Mouse (Mus musculus): ENCODE measurements around the gene Olfr201. TPM values are rescaled to one million over a fixed set of nuclear protein-coding genes. Genes with fewer than 3 reads are reported as not detected.
"Not testable (repeated sequence)": the region's sequence is repeated elsewhere in the genome, so short reads cannot be mapped to it uniquely, and the experiment has no call there.

Gene Olfr201
- polyA plus RNA-seq (2011; ENCODE audit: insufficient read depth, insufficient read length, low read depth, missing spikeins): not detected in 2 replicates

GRCm38 (mm10) chr16:59272532-59272931 is at the start of gene Olfr201:
Gene Olfr201 (minus strand): TSS chr16:59272632.
- H3K4me1 ChIP-seq (ENCODE audit: control insufficient read depth, insufficient read depth, low read length); H3K4me3 ChIP-seq (ENCODE audit: low read depth, low read length); H3K36me3 ChIP-seq (ENCODE audit: control insufficient read depth, insufficient read depth, low read length, poor library complexity, severe bottlenecking); H3K27me3 ChIP-seq (ENCODE audit: control insufficient read depth, insufficient read depth, low read length, poor library complexity, severe bottlenecking); H3K9ac ChIP-seq (ENCODE audit: low read depth, poor library complexity, severe bottlenecking); H3K27ac ChIP-seq (ENCODE audit: insufficient read depth, low read length); H3K9me3 ChIP-seq (replicated peaks; ENCODE audit: control insufficient read depth, insufficient read depth, low read length, poor library complexity, severe bottlenecking): not testable (repeated sequence)

DNA sequence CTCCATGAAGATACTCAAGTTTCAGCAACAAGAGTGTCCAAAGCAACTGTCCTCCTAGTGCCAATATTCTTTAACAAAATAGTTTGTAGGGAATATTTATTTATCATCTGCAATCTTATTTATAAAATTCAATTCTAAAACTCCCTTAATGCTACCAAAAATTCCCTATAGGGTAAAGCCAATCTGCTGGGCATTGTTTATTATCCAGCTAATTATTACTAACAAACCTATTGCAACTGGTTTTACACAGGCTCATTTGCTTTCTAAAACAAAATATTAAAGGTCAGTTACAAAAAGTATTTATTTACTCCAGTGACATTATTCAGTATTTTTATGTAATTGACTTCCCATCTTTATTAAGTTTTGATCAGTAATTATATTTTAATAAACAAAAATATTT is 45.7 kb upstream of the Olfr201 start, which contains the start of gene Olfr204:
TSS of gene Olfr204 (minus strand) at position 101 of the 400 bp plus-strand sequence.
- no peak within 1 kb of the TSS for H3K27ac ChIP-seq (ENCODE audit: insufficient read depth, low read length)
- no peak within 1 kb of the TSS for H3K4me3 ChIP-seq (ENCODE audit: low read depth, low read length)
- no peaks in the 10 kb centered on the region for H3K4me1 ChIP-seq (ENCODE audit: control insufficient read depth, insufficient read depth, low read length)
- H3K9ac ChIP-seq (ENCODE audit: low read depth, poor library complexity, severe bottlenecking): no peak within 1 kb of the TSS
- no peaks in the 10 kb centered on the region for H3K36me3 ChIP-seq (ENCODE audit: control insufficient read depth, insufficient read depth, low read length, poor library complexity, severe bottlenecking)
- H3K27me3 ChIP-seq (ENCODE audit: control insufficient read depth, insufficient read depth, low read length, poor library complexity, severe bottlenecking): no peaks in the 10 kb centered on the region
- no peaks in the 10 kb centered on the region for H3K9me3 ChIP-seq (replicated peaks; ENCODE audit: control insufficient read depth, insufficient read depth, low read length, poor library complexity, severe bottlenecking)
- TF ChIP-seq POLR2A (IDR thresholded peaks at IDR 0.05; ENCODE audit: insufficient read depth, low read length): no peak
- TF ChIP-seq CTCF (IDR thresholded peaks at IDR 0.05; ENCODE audit: low read depth, low read length): no peak
- no peak for TF ChIP-seq EP300 (IDR thresholded peaks at IDR 0.05; ENCODE audit: insufficient read depth, low read depth, low read length)

DNA sequence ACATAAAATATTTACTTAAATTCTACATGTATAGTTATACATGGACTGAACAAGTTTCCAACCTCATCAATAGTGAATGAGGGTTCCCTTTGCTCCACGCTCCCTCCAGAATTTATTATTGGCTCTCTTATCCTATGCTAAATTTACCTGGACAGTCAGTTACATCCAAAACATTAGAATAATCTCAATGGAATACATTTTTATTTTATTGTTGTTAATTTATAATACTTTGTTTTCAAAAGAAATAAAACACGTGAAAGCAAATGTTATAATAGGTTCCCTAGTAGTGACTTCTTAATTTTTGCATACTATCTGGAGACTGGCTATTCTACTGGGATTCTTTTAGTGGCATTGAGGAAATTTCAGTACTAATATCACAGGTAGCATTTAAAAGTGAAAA is 26.1 kb upstream of the Olfr201 start, which contains the start of gene Olfr203:
TSS of gene Olfr203 (plus strand) at position 301 of the 400 bp plus-strand sequence.
- H3K9ac ChIP-seq (ENCODE audit: low read depth, poor library complexity, severe bottlenecking): no peak within 1 kb of the TSS
- H3K4me3 ChIP-seq (ENCODE audit: low read depth, low read length): no peak within 1 kb of the TSS
- TF ChIP-seq CTCF (IDR thresholded peaks at IDR 0.05; ENCODE audit: low read depth, low read length) (no peak), EP300 (IDR thresholded peaks at IDR 0.05; ENCODE audit: insufficient read depth, low read depth, low read length) (no peak), POLR2A (IDR thresholded peaks at IDR 0.05; ENCODE audit: insufficient read depth, low read length) (no peak)
- no peaks in the 10 kb centered on the region for H3K27me3 ChIP-seq (ENCODE audit: control insufficient read depth, insufficient read depth, low read length, poor library complexity, severe bottlenecking)
- H3K4me1 ChIP-seq (ENCODE audit: control insufficient read depth, insufficient read depth, low read length): no peaks in the 10 kb centered on the region
- H3K36me3 ChIP-seq (ENCODE audit: control insufficient read depth, insufficient read depth, low read length, poor library complexity, severe bottlenecking): no peaks in the 10 kb centered on the region
- H3K27ac ChIP-seq (ENCODE audit: insufficient read depth, low read length): no peak within 1 kb of the TSS
- no peaks in the 10 kb centered on the region for H3K9me3 ChIP-seq (replicated peaks; ENCODE audit: control insufficient read depth, insufficient read depth, low read length, poor library complexity, severe bottlenecking)

- not testable (repeated sequence) for H3K9me3 ChIP-seq (replicated peaks; ENCODE audit: control insufficient read depth, insufficient read depth, low read length, poor library complexity, severe bottlenecking)
Measured at GRCm38 (mm10) chr16:59287576-59287975, 15.1 kb upstream of the Olfr201 start.

DNA sequence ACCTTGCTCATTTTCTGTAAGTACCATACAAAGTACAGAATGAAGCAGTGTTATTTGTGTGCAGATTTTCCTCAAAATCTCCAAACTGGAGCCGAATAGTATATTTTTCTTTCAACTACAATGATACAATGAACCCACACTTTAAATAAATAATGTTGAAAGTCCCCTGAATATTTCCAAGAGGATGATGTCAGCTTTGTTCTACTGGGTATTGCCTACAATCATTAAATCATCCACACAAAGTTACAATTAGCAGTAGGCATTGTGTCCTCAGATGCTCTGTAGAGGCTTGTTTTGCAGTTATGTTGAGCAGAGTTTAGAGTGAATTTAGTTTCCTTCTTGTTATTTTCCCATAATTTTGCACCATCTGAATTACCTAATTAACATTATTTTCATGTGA is 14.3 kb upstream of the Olfr201 start, which contains the start of gene Olfr202:
TSS of gene Olfr202 (minus strand) at position 101 of the 400 bp plus-strand sequence.
- Histone ChIP-seq H3K27me3 (ENCODE audit: control insufficient read depth, insufficient read depth, low read length, poor library complexity, severe bottlenecking) (no peaks in the 10 kb centered on the region), H3K9me3 (replicated peaks; ENCODE audit: control insufficient read depth, insufficient read depth, low read length, poor library complexity, severe bottlenecking) (no peaks in the 10 kb centered on the region), H3K36me3 (ENCODE audit: control insufficient read depth, insufficient read depth, low read length, poor library complexity, severe bottlenecking) (no peaks in the 10 kb centered on the region), H3K27ac (ENCODE audit: insufficient read depth, low read length) (no peak within 1 kb of the TSS), H3K4me3 (ENCODE audit: low read depth, low read length) (no peak within 1 kb of the TSS), H3K4me1 (ENCODE audit: control insufficient read depth, insufficient read depth, low read length) (no peaks in the 10 kb centered on the region), H3K9ac (ENCODE audit: low read depth, poor library complexity, severe bottlenecking) (no peak within 1 kb of the TSS)
- no peak for TF ChIP-seq CTCF (IDR thresholded peaks at IDR 0.05; ENCODE audit: low read depth, low read length)
- no peak for TF ChIP-seq EP300 (IDR thresholded peaks at IDR 0.05; ENCODE audit: insufficient read depth, low read depth, low read length)
- TF ChIP-seq POLR2A (IDR thresholded peaks at IDR 0.05; ENCODE audit: insufficient read depth, low read length): no peak

More at GRCm38 (mm10) chr16:59287576-59287975, 15.1 kb upstream of the Olfr201 start:
- H3K9ac ChIP-seq (ENCODE audit: low read depth, poor library complexity, severe bottlenecking); H3K27ac ChIP-seq (ENCODE audit: insufficient read depth, low read length); H3K4me1 ChIP-seq (ENCODE audit: control insufficient read depth, insufficient read depth, low read length); H3K27me3 ChIP-seq (ENCODE audit: control insufficient read depth, insufficient read depth, low read length, poor library complexity, severe bottlenecking); H3K36me3 ChIP-seq (ENCODE audit: control insufficient read depth, insufficient read depth, low read length, poor library complexity, severe bottlenecking); H3K4me3 ChIP-seq (ENCODE audit: low read depth, low read length): not testable (repeated sequence)

DNA sequence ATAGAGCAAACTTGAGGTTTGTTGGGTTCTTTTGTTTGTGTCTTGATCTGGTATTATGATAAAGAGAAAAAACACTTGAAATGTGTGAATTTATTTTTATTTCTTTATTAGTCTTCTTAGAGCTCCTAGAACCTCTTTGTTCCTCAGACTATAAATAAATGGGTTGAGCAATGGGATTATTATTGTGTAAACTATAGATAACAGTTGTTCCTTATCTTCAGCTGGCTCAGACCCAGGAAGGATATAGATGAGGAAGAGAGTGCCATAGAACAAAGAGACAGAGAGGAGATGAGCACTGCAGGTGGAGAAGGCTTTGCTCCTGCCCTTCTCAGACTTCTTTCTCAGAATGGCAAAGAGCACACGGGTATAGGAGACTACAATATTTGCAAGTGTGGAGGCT is 11.0 kb upstream of the Olfr201 start:
- no peaks in the 10 kb centered on the region for H3K4me1 ChIP-seq (ENCODE audit: control insufficient read depth, insufficient read depth, low read length)
- no peaks in the 10 kb centered on the region for H3K36me3 ChIP-seq (ENCODE audit: control insufficient read depth, insufficient read depth, low read length, poor library complexity, severe bottlenecking)
- no peaks in the 10 kb centered on the region for H3K27me3 ChIP-seq (ENCODE audit: control insufficient read depth, insufficient read depth, low read length, poor library complexity, severe bottlenecking)
- TF ChIP-seq CTCF (IDR thresholded peaks at IDR 0.05; ENCODE audit: low read depth, low read length): no peak
- no peak for TF ChIP-seq POLR2A (IDR thresholded peaks at IDR 0.05; ENCODE audit: insufficient read depth, low read length)
- no peak overlapping the region for H3K9ac ChIP-seq (ENCODE audit: low read depth, poor library complexity, severe bottlenecking)
- H3K4me3 ChIP-seq (ENCODE audit: low read depth, low read length): no peak overlapping the region
- no peaks in the 10 kb centered on the region for H3K9me3 ChIP-seq (replicated peaks; ENCODE audit: control insufficient read depth, insufficient read depth, low read length, poor library complexity, severe bottlenecking)
- no peak overlapping the region for H3K27ac ChIP-seq (ENCODE audit: insufficient read depth, low read length)

All from ES-Bruce4 (cell line).